7 mouse cellular contexts compared by ENCODE assay signal in genomic region chr12:76837101-76837843, GRCm38 (mm10). TPM values are rescaled to one million over a fixed set of nuclear protein-coding genes. Genes with fewer than 3 reads are reported as not detected.
DNase-seq lines count a peak whose midpoint lies in the region; ATAC-seq lines count a peak whose summit lies in the region.

No protein-coding gene starts in this region.

- intact Hi-C loops in gastrocnemius, postnatal 36 days (cut with DNase I), result no loop called here
- intact Hi-C loops in left cerebral cortex, postnatal 36 days (cut with DNase I), result loop anchor here (1.0 to 2.0 kb wide), 2 partner anchors 42 to 125 kb away; partner anchors contain the start of gene Max

- H3K9me3 ChIP-seq in intestine, embryonic 16.5 days (ENCODE audit: control insufficient read depth, low read length), result no peaks in the 10 kb centered on the region
- H3K9me3 ChIP-seq in midbrain, embryonic 11.5 days (ENCODE audit: control insufficient read depth, low read length), result no peaks in the 10 kb centered on the region

- no peaks in the 10 kb centered on the region for H3K27me3 ChIP-seq in intestine, embryonic 16.5 days (replicated peaks; ENCODE audit: control insufficient read depth, insufficient read depth, low read length)
- H3K27me3 ChIP-seq in midbrain, embryonic 11.5 days (ENCODE audit: control insufficient read depth, insufficient read depth, low read length), result no peaks in the 10 kb centered on the region

- peak; percentile 99 for DNase-seq in adrenal gland, adult 2 months
- DNase-seq in embryo, embryonic 11.5 days (ENCODE audit: low read depth, low spot score), result peak; percentile 90
- DNase-seq in gastrocnemius, postnatal 36 days, result peak; percentile 98 to 99
- DNase-seq in left cerebral cortex, postnatal 36 days (ENCODE audit: low spot score in 2 of 2), result peak; percentile 99 to 100
- DNase-seq in midbrain, embryonic 11.5 days (ENCODE audit: low spot score, missing footprints), result peak; percentile 100
- peak; percentile 93 for DNase-seq in skeletal muscle tissue, adult 2 months (ENCODE audit: low read depth, low spot score)

- peak overlapping the region; percentile 74 for H3K4me3 ChIP-seq in intestine, embryonic 16.5 days (ENCODE audit: low read length)
- H3K4me3 ChIP-seq in midbrain, embryonic 11.5 days (ENCODE audit: low read depth, low read length), result peak overlapping the region; percentile 71

- no peaks in the 10 kb centered on the region for H3K36me3 ChIP-seq in intestine, embryonic 16.5 days (ENCODE audit: control insufficient read depth, insufficient read depth, low read length)
- H3K36me3 ChIP-seq in midbrain, embryonic 11.5 days (ENCODE audit: control insufficient read depth, insufficient read depth, low read length), result no peaks in the 10 kb centered on the region

- WGBS in intestine, embryonic 16.5 days, result under 1% methylated on average over 43 of the region's 43 CpGs
- WGBS in midbrain, embryonic 11.5 days, result under 1% methylated on average over 43 of the region's 43 CpGs

- peaks cover 8% of the 10 kb centered on the region for H3K4me1 ChIP-seq in intestine, embryonic 16.5 days (ENCODE audit: control insufficient read depth, insufficient read depth, low read length)
- H3K4me1 ChIP-seq in midbrain, embryonic 11.5 days (ENCODE audit: control insufficient read depth, insufficient read depth, low read length), result peaks cover 2% of the 10 kb centered on the region; the same call in 1 of the 2 replicates

- H3K27ac ChIP-seq in intestine, embryonic 16.5 days (ENCODE audit: low read length), result no peak overlapping the region
- no peak overlapping the region; the same call in 1 of the 2 replicates for H3K27ac ChIP-seq in midbrain, embryonic 11.5 days (ENCODE audit: low read depth, low read length)

- peak overlapping the region; percentile 77 for H3K9ac ChIP-seq in intestine, embryonic 16.5 days (ENCODE audit: low read depth, low read length)
- H3K9ac ChIP-seq in midbrain, embryonic 11.5 days (ENCODE audit: low read length), result peak overlapping the region; percentile 81

- ATAC-seq in intestine, embryonic 16.5 days, result peak; percentile 100
- peak; percentile 99 for ATAC-seq in midbrain, embryonic 11.5 days (ENCODE audit: low FRiP score)

- H3K4me2 ChIP-seq in intestine, embryonic 16.5 days (ENCODE audit: low read depth, low read length), result peak overlapping the region; percentile 66
- peak overlapping the region; percentile 74 for H3K4me2 ChIP-seq in midbrain, embryonic 11.5 days

RNA-seq across cellular contexts. Expression of gene Rab15, which starts 14.6 kb away (rescaled TPM):
- total RNA-seq in adrenal gland, adult 2 months (2021), result 1 to 10 TPM; 2.1 to 3.7 TPM
- polyA plus RNA-seq in adrenal gland, adult 2 months (2012; rRNA removed), result 3.3 and 4.3 TPM in 2 replicates
- total RNA-seq in gastrocnemius, postnatal 36 days (2021), result 1 to 10 TPM; 3.1 to 5.6 TPM
- 17.6 and 18.7 TPM in 2 replicates for polyA plus RNA-seq in intestine, embryonic 16.5 days (2015; fragmentation: Nextera tagmentation; extraction: Ambion mirVana)
- total RNA-seq in left cerebral cortex, postnatal 36 days (2021), result 100 to 1,000 TPM; 258 TPM
- 7.7 and 10.1 TPM in 2 replicates for polyA plus RNA-seq in midbrain, embryonic 11.5 days (2014; fragmentation: Nextera tagmentation; extraction: Ambion mirVana)

RNA-seq across cellular contexts. Expression of gene Gpx2, which starts 41.9 kb away (rescaled TPM):
- not detected for total RNA-seq in adrenal gland, adult 2 months (2021)
- 0.25 TPM in 1 of 2 replicates, not detected in the other for polyA plus RNA-seq in adrenal gland, adult 2 months (2012; rRNA removed)
- total RNA-seq in gastrocnemius, postnatal 36 days (2021), result not detected
- 69.0 and 91.0 TPM in 2 replicates for polyA plus RNA-seq in intestine, embryonic 16.5 days (2015; fragmentation: Nextera tagmentation; extraction: Ambion mirVana)
- total RNA-seq in left cerebral cortex, postnatal 36 days (2021), result 1 to 10 TPM in 1 of 2 experiments, under 1 TPM in 1; 0.44 to 1.1 TPM
- polyA plus RNA-seq in midbrain, embryonic 11.5 days (2014; fragmentation: Nextera tagmentation; extraction: Ambion mirVana), result not detected in 2 replicates

Comparison
In these comparisons a context has a peak if more than half of its experiments do, and no peak if none do; other contexts are left out.
1. RNA of gene Rab15, which starts 14.6 kb away (total RNA-seq): 258 TPM in left cerebral cortex, postnatal 36 days; 3.1 to 5.6 TPM in gastrocnemius, postnatal 36 days and 2.1 to 3.7 TPM in adrenal gland, adult 2 months; every median in the first group is over 10 times any median in the second.
2. Peak in every context shown above with its lines, with median percentiles within 50 percentile points of each other: DNase-seq.